Mouse (Mus musculus) ES-CJ7 (cell line): ENCODE measurements around the gene Sec22c.

Experiments used
- DNase-seq: peaks from one replicate; pipeline ENCODE4 v3.0.0; 2011; ENCODE audit warnings: low read depth, low spot score

Sec22c gene

DNA sequence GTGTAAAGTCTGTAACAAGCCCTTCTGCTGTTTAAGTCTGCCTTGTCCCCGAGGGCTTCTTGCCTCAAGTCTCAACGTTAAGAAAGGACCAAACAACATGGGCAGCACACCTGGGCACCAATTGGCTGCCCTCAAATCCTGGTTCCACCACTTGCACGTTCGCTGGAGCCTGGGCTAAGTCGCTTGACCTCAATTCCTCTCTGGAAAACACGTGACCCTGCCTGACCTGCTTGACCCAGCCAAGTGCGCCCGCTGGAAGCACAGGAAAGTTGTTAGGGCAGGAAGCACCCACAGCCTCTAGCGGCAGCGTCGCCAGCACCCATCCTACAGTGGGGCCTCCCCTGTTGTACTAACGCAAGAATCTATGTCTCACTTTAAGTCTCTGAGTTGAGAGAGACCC lies 10.6 kb downstream of the Sec22c start:
- no peak for DNase-seq

DNA sequence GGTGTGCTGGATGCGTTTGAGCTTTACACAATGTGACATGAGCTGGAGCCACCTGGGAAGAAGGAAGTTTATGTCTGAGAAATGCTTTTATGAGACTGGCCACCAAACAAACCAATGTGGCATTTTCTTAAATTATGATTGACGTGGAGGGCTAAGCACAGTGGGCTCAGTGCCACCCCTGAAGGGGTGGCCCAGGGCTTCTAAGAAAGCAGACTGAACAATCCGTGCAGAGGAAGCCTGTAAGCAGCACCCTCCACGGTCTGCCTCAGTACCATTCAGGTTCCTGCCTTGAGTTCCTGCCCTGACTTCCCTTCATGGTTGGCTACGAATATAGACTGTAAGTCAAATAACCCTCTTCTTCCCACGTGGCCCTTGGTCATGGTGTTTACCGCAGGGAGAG lies 14.6 kb downstream of the Sec22c start:
- DNase-seq, result no peak

DNA sequence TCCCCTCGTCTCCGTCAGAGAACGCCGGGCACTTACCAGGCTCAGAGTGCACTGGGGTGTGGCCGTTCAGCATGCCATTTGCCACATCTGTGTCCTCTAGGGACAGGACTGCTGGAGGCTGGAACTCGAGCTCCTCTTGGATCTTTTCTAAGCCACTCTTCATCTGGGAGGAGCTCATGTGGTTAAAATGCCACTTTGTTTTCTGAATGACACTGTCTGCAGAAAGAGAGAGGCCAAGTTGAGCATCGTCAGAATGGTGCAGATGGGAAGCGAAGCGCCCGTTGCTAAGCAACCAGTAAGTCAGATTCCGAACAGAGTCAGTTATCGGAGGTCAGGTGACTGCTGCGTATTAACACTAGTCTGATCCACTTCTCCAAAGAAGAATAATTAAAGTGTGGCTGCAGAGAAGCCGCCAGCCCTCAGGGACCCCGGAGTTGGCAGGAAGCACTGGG lies 15.1 kb downstream of the Sec22c start:
- no peak for DNase-seq

DNA sequence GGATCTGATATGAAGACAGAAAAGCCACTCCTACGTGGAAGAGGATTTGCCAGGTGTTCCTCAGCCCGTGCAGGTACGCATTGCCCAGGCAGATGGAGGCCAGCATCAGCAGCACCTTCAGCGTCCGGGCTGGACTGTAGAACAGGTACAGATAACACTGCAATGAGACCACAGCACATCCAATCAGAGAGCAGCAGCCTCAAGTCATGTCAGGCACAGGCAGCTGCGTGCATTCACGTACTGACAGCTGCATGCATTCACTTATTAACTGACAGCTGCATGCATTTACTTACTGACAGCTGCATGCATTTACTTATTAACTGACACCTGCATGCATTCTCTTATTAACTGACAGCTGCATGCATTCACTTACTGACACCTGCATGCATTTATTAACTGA lies 20.6 kb downstream of the Sec22c start:
- DNase-seq, result no peak

DNA sequence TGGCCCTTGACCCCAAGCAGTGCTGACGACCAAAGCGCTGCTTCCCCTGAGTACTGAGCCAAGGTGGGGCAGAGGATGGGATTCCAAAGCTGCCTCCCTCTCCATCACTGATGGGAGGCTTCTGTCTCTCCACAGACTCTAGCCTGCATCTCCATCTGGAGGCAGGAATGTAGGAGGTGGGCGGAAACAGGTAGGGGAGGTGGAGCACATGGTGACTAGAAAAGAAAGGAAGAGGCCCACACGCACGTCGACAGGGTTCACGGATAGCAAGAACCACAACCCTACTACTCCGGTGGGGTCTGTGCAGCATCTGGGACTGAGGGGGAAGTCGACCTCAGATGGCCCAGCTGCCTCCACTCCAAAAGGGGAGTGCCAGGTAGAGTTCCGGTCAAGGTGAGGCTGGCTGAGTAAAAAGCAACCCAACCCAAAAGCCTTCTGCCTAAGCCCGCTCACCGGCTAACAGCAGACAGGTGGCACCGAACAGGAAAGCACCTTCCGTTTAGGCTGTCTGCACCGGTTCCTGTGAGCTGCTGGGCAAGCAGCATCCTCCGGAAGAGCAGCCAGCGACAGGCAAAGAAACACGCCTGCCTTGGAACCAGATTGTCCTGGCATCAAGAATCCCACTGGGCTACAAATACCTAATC lies 23.1 kb downstream of the Sec22c start:
- no peak for DNase-seq

DNA sequence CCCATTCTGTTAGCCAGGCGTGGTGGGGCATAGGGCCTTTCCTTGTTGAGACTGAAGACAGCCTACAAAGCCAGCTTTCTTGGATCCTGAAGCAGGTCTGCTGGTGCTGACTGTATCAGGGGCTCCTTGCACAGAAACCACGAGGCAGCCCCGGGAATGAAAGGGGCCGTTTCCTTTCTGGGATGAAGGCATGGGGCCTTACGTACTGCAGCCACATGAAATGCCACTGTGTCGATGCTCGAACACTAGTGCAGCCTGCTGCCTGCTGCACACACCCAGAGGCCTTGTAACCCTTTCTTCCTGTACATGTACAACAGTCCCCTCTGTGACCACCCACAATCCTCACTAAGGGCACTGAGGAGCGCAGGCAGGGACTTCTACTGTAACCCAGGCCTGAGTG lies 24.1 kb downstream of the Sec22c start:
- DNase-seq, result no peak

DNA sequence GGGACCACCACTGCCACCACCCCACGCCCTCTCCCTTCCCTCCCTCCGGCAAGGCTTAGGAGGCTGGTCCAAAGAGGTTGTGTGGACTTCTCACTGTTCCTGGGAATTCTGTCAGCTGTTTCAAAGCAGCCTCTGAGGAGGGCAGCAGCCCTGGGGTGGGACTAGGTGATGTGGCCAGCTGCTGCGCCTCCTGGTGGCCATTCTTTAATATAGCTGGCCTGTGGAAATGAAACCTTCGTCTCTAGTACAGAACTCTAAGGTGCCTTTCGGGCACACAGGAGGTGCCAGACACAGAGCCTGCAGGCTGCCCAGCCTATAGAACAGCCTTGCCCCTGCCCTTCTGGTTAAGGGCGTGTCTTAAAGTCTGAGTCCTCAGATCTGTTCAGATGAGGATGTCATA lies 25.7 kb downstream of the Sec22c start:
- DNase-seq, result peak; percentile 47

DNA sequence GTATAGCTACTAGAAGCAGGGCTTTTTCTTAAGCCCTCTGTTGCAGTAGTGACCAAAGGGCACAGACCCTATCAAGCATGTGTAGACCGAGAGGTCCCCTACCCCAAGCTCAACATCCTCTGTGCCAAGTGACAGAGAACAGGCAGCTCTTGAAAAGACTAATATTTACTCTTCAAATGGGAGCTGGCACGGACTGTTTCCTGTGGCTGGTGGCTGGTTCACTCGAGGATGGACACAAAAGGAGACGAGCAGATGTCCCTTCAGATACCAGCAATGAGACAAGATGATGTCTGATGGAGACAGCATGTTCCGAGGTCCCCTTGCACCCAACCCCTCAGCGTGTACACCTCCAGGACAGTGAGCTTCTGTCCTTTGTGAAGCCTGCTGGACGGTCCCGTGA lies 27.8 kb downstream of the Sec22c start:
- no peak for DNase-seq

DNA sequence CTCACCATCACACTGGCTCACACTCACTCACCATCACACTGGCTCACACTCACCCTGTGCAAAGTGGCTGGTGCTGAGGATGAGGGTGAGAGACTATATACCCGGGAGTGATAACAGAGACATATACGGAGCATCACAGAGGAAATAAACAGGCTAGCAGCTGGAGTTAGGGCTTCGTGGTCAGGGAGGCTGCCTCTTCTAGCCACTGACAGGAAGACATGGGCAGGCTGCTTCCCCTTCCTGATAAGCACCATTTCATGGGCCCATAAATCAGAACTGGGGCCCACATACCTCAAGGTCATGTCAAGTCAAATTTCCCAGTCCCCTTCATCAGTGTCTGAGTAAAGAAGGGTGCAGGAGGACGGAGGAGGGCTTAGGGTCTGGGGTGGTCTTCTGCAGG lies 28.2 kb downstream of the Sec22c start:
- no peak for DNase-seq

DNA sequence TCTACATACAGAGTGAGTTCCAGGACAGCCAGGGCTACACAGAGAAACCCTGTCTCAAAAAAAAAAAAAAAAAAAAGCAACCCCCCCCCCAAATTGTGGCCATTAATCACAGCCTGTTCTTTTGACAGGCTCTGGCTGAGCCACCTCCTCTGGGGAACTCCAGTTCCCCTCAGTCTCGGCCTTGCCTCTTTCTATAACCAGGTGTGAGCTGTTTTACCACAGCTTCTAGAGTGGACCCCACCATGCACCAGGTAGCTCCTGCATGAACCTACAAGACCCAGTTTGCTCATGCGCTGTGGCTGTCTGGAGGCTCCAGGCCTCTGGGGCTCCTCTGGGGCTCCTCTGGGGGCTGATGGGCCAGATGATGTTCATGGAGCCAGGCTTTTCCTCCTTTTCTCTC lies 29.7 kb downstream of the Sec22c start:
- DNase-seq, result no peak

DNA sequence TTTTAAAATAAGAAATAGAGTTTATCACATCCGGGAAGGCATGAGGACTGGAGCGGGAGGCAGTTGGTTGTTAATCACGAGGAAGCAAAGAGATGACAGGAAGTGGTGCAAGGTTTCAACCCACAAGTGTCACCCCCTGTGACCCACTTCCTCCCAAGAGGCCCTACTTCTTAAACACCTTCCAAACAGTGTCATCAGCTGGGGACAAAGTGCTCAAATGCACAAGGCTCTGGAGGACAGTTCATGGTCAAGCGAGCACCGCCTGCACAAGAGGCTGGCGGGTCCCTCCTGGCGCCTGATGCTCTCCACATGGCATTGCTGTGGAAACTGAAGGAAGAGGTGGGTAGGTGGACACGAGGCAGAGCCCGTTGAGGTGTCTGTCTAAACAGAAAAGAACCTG lies 30.3 kb downstream of the Sec22c start:
- no peak for DNase-seq

DNA sequence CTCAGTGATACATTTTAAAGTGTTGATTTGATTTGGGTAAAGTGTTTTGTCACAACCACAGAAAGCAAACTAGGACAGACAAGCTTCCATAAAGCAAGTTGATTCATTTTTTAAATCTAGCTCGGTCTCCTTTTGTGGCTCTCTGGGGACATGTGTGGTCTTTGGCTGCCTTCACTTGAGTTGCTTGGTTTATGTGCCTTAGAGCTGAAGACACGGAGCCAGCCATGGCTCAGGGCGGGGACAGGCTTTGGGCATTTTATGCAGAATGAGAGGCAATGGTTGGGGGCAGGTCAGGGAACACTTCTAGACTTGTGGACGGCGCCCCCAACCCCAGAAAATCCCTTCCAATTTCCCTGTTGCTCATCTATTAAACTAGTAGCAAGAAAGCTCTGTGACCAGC lies 31.6 kb downstream of the Sec22c start:
- no peak for DNase-seq

DNA sequence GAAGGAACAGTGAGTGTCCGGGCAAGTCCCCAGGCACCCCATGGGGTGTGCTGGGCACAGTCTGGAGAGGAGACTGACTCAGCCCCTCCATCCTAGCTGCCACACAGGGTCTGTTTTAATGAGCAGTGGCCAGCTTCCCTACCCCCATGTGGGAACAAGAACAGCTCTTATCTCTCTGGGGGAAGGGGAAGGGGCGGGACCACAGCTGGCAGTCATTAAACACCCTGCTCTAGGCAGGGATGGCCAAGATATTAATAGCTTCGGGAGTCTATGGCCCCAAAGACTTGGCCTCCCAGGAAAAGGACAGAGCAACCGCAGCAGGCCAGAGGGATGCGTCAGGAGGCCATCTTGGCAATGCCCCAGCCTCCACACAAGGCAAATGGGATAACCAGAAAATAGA lies 33.0 kb downstream of the Sec22c start:
- DNase-seq, result no peak

DNA sequence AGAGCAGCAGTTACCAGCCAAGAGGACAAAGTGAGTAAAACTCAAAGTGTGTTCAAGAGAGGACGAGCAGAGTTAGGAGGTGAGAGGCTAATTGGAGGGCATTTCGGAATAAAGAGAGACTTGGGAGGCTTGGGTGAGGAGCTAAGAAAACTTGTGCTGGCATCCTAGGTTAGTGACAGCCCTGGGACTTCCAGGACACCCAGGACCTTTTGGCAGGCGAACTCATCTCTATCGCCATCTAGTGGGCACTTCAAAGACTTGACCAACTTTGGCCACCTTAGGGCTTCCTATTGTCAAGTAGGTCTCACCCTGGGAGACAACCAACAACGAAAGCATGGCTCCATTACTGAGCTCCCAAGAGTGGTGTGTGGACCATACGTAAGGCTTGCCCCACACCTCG lies 34.0 kb downstream of the Sec22c start:
- DNase-seq, result peak; percentile 66

DNA sequence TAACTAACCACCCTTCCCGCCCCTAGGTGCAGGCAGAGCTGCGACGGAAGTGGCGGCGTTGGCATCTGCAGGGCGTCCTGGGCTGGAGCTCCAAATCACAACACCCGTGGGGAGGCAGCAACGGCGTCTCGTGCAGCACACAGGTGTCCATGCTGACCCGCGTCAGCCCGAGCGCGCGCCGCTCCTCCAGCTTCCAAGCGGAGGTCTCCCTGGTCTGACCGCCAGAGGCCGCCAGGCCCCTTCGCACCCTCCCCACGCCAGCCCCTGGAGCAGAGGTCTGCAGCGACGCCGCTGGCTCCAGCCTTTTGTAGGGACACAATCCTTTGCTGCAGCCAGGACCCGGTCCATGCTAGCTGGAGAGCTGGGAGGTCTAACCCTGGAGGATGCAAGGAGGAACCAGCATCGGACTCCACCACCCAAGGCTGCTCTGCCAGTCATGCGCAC lies 35.9 kb downstream of the Sec22c start:
- peak; percentile 67 for DNase-seq

DNA sequence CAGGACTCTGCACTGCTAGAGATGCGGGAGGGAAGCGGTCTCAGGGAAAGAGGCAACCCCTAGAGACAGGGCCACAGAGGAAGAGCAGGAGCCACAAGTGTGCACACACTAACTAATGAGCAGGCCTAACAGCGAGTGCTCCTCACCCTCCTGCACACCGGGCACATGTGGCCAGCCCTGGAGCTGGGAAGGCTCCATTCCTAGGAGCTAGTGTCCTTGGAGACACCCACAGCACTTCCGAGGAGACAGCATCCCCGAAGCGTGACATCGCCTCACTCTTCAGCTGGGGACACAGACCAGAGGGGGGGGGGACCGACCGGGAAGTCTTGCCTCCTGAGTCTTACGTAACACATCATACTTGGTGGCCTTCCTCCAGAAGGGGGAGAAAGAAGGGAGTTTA lies 37.5 kb downstream of the Sec22c start:
- no peak for DNase-seq

DNA sequence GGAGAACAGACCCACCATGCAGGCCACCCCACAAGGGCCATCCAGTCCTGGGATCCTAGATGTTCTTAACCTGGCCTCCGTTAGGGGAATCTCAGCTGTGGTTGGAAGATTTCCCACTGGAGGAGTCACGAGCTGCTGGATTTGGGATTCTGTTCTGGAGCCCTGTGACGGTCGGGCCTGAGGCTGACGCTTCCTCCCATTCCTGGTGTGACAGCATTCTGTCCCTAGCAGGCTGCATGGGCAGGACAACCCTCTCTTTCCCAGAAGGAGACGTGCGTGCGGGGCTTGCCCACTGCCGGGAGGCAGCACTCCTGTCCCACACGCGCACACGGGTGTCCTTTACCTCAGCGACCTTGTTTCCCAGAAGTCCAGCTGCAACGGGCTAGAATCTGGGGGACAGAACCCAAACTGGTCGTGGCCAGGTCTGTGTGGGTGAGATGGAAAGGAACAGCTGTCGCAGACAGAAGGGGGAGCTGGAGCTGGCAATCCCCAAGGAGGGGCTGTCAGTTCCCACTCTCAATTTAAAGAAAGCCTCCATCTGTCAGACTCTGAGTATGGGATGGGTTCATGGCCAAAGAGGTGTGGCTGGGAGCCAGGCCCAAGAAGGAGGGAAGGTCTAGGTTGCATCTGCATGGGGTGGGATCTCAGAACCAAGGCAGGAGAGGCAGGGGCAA lies 38.2 kb downstream of the Sec22c start:
- DNase-seq, result no peak

DNA sequence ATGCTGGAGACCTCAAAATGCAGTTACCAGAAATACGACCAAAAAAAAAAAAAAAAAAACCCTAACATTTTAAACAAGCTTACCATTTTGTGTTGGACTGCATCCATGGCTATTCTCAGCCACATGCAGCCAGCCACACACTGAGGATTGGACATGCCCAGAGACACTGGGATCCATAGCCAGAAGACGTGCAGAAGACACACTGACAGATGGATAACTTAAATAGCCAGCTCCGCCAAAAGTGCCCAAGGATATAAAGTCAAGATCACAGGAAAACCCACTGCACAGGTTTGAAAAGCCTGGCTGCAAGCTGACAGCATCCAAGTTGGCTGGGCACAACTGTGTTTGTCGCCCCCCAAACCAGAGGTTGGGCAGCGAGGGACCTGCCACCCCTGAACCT lies 41.2 kb downstream of the Sec22c start:
- no peak for DNase-seq

DNA sequence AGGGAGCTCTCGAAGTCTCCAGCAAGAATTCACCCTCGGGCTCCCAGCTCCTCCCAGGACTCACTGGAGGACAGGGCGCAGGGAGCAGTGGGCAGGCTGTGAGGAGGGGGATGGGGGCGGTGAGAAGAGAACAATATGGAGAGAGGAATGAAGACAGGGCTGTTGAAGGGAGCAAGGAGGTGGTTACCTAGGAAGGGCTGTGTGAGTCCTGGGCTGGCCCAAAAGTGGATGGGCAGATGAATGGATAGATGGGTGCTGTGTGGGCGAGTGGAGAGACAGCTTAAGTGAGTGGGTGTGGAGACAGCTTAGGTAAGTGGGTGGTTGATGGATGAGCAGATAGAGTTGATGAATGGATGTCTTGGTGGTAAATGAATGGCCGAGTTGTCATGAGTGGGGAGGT lies 41.8 kb downstream of the Sec22c start:
- no peak for DNase-seq

DNA sequence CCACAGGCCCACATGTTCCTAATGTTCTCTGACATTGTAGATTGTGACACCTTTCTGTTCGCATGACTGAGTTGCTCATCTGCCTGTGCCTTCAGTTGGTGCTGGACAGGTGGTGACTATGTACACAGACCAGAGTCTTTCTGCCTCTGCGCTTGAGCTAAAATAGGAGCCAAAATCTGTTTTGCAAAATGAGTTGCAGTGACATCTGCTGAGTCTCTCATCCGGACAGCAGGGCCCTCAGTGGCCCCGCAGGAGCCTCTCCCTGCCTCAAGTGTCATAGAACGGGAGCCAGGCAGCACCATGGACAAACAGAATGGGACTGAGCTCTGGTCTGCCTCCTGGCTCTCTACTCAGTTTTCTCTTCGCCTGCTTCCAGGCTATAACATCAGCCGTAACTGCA lies 45.5 kb downstream of the Sec22c start:
- no peak for DNase-seq

DNA sequence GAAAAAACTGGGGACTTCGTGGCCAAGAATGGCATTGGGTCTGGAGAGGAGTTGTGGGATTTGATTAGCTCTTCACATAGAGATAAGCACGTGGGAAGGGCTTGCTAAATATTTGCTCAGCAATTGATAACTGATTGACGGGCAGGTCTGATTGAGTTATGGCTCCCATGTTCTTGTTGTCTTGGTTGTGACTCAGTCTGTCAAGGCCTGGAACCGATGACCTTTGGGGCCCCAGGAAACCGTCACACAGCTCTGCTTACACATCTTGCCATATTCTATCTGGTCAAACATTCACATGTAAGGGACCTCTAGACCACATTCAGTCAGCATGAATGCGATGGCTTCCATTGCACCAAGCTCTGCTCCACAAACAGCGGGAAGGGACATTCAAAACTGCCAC lies 47.0 kb downstream of the Sec22c start:
- no peak for DNase-seq

DNA sequence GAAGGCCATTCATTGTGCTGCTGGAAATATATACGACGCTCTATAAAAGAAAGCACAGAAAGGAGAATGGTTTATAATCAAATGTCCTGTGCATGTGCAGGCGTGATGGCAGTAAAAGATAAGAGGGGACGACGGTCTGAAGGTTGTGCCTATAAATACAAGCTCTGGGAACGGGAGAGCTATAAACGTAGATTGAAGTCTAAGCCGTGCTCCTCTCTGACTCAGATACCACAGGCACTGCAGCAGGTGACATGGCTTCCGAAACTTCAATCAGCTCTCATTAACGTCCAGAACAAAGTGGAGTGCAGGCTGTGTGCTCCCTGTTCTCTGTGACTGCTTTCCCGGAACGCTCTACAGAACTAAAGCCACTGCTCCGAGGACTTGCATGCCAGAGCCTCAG lies 48.1 kb downstream of the Sec22c start:
- DNase-seq, result no peak

DNA sequence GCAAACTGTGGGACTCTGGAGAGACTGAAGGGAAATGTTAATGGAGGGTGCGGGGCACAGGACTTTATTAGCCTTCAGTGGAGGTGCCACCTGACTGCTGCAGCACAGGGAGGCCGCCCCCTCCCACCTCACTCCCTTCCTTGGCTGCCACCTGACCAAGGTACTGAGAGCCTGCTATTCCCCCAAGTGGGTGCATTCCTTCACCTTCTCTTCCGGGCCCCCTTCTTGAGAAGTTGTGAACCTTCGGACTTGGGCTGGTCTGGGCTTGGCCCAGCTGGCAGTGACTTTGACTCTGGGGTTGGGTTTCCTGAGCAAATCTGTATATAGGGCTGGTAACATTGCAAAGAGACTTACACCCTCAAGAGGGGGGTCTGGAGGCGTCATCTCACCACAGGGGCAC lies 49.0 kb downstream of the Sec22c start:
- no peak for DNase-seq

DNA sequence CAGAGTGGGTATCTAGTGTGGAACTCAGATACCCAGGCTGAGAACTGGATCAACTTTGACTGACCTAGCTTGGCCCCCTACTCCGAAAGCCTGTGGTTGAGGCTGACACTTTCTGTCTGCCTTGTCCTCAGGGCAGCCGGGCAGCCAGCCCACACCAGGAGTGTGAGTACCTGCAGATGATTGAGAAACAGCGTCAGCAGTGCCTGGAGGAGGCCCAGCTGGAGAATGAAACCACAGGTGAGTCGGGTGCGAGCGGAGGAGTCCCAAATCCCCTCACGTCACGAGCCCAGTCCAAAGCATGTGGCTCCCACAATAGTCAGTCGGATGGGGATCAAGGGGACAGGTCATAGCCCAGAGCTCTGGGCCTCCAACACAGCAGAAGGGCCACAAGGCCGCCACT lies 51.6 kb downstream of the Sec22c start:
- no peak for DNase-seq
